Comparison of ENCODE assay signal across 21 mouse cellular contexts in the genomic region with DNA sequence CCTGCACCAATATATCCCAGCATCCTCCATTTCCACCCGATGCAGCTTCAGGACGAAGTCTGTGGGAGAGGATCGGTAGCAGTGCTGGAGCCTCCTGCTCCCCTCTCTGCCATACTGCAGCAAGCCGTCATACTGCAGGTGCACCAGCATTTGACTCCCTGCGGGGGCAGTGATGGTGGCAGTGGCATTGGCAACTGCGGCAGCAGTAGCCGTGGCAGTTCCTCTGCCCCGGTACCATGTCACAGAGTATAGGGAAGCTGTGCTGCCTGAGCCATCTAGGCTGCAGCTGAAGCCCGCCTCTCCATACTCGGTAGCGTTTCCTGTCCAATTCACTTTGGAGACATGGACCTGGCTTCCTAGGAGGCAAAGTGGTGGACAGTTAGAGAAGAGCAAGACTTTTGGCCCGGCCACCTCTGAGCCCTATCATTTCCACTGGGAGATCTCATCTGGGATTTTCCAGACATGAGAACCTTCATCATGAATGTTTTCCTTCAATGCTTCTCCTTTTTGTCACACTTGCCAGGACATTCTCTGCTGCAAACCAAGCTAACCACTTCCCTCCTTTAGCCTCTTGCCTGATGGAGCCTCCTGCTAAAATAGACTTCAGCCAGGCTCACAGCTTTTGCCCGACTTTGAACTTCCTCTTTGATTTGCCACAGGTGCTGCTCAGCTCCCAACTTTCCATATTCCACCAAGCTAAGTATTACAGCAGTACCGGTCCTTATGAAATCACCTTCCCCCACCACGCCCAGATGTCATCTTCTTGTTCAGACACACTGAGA. TPM values are rescaled to one million over a fixed set of nuclear protein-coding genes. Genes with fewer than 3 reads are reported as not detected.
DNase-seq lines count a peak whose midpoint lies in the region; ATAC-seq and TF ChIP-seq lines count a peak whose summit lies in the region.
"Had no signal": no experiment of that assay in that cellular context is flagged by ENCODE, and none has a peak within 500 bp of the region (broad histone marks: within the 10 kb centered on the region; RNA-seq: fewer than 3 reads in every experiment).

No protein-coding gene starts in this region.

- no peak for TF ChIP-seq EP300 in liver, postnatal 0 days (IDR thresholded peaks at IDR 0.05; ENCODE audit: low read depth)

- no peaks in the 10 kb centered on the region for H3K4me1 ChIP-seq in liver, postnatal 0 days (ENCODE audit: insufficient read depth)
- 0 out of 2 replicates have a peak, but pooled peaks cover 3% of the 10 kb centered on the region for H3K4me1 ChIP-seq in liver, embryonic 12.5 days
- H3K4me1 ChIP-seq: midbrain, embryonic 12.5 days; neural tube, embryonic 13.5 days had no signal

- no peaks in the 10 kb centered on the region for H3K27me3 ChIP-seq in liver, postnatal 0 days (ENCODE audit: insufficient read depth, low read length)
- no peaks in the 10 kb centered on the region for H3K27me3 ChIP-seq in liver, embryonic 12.5 days (replicated peaks)
- H3K27me3 ChIP-seq in splenic B cell, adult 2 months (ENCODE audit: control insufficient read depth, insufficient read depth, low read length, poor library complexity, severe bottlenecking), result no peaks in the 10 kb centered on the region
- H3K27me3 ChIP-seq: heart, embryonic 13.5 days; midbrain, embryonic 12.5 days; neural tube, embryonic 13.5 days had no signal

- H3K27ac ChIP-seq in liver, postnatal 0 days (ENCODE audit: low read depth), result no peak overlapping the region
- no peak overlapping the region for H3K27ac ChIP-seq in liver, embryonic 12.5 days
- H3K27ac ChIP-seq: gastrocnemius, adult 2 months; heart, embryonic 13.5 days; hindbrain, postnatal 0 days; limb, embryonic 10.5 days; midbrain, embryonic 12.5 days; neural tube, embryonic 13.5 days had no signal

- no peaks in the 10 kb centered on the region for H3K36me3 ChIP-seq in liver, postnatal 0 days (replicated peaks; ENCODE audit: insufficient read depth, low read length)
- no peaks in the 10 kb centered on the region for H3K36me3 ChIP-seq in liver, embryonic 12.5 days
- no peaks in the 10 kb centered on the region for H3K36me3 ChIP-seq in splenic B cell, adult 2 months (ENCODE audit: control insufficient read depth, insufficient read depth, low read length, poor library complexity, severe bottlenecking)
- H3K36me3 ChIP-seq: limb, embryonic 10.5 days; midbrain, embryonic 12.5 days; neural tube, embryonic 13.5 days had no signal

- intact Hi-C loops in left cerebral cortex, postnatal 25 days (cut with DNase I), result no loop called here

- WGBS in liver, postnatal 0 days (ENCODE audit: insufficient replicate concordance), result 39% methylated on average over 15 of the region's 15 CpGs
- 36% methylated on average over 15 of the region's 15 CpGs for WGBS in liver, embryonic 12.5 days (ENCODE audit: insufficient replicate concordance)

- 0 out of 2 replicates have a peak, but pooled peaks have one; percentile 8 for TF ChIP-seq CTCF in liver, postnatal 0 days (IDR thresholded peaks at IDR 0.05; ENCODE audit: low read depth)

- H3K9ac ChIP-seq in liver, postnatal 0 days (replicated peaks), result no peak overlapping the region
- no peak overlapping the region for H3K9ac ChIP-seq in liver, embryonic 12.5 days
- H3K9ac ChIP-seq: heart, embryonic 13.5 days; midbrain, embryonic 12.5 days; neural tube, embryonic 13.5 days had no signal

- ATAC-seq in liver, postnatal 0 days, result no peak
- no peak for ATAC-seq in liver, embryonic 12.5 days
- peak; percentile 75 to 85 for ATAC-seq in hematopoietic stem cell, adult 5-6 weeks (replicated peaks in 1 of 2; ENCODE audit: insufficient read depth in 1 of 2, low FRiP score in 2 of 2, low TSS enrichment in 1 of 2, low read depth in 1 of 2, poor library complexity in 2 of 2, severe bottlenecking in 2 of 2)
- no peak for ATAC-seq in erythroblast, adult 5-6 weeks (replicated peaks; ENCODE audit: low FRiP score, poor library complexity, severe bottlenecking)
- ATAC-seq: hindbrain, postnatal 0 days had no signal

- H3K4me3 ChIP-seq in liver, postnatal 0 days (ENCODE audit: low read depth, low read length), result no peak overlapping the region
- no peak overlapping the region for H3K4me3 ChIP-seq in liver, embryonic 12.5 days
- H3K4me3 ChIP-seq: gastrocnemius, adult 2 months; heart, embryonic 13.5 days; limb, embryonic 10.5 days; midbrain, embryonic 12.5 days; neural tube, embryonic 13.5 days had no signal

- no peak for DNase-seq in liver, postnatal 0 days
- peak; percentile 53 for DNase-seq in thymus, postnatal 4 days
- DNase-seq in thymus, postnatal 25 days, result no peak
- DNase-seq in splenic B cell, adult 2 months (ENCODE audit: low read depth, low spot score), result peak; percentile 18
- no peak for DNase-seq in left cerebral cortex, postnatal 25 days (ENCODE audit: low spot score in 2 of 2)
- DNase-seq: adrenal gland, postnatal 10 days; B cell, adult 2 months; cerebellum, adult 18-20 months; cerebellum, postnatal 25 days; gastrocnemius, adult 2 months; kidney, adult 2 months; kidney, postnatal 10 days had no signal

- H3K4me2 ChIP-seq in liver, postnatal 0 days (ENCODE audit: low read depth, low read length), result no peak overlapping the region
- no peak overlapping the region for H3K4me2 ChIP-seq in liver, embryonic 12.5 days
- H3K4me2 ChIP-seq: heart, embryonic 13.5 days; liver, embryonic 11.5 days; midbrain, embryonic 12.5 days; neural tube, embryonic 13.5 days had no signal

- no peaks in the 10 kb centered on the region for H3K9me3 ChIP-seq in liver, postnatal 0 days (ENCODE audit: low read length)
- no peaks in the 10 kb centered on the region for H3K9me3 ChIP-seq in liver, embryonic 12.5 days (replicated peaks)
- H3K9me3 ChIP-seq: heart, embryonic 13.5 days; limb, embryonic 10.5 days; midbrain, embryonic 12.5 days; neural tube, embryonic 13.5 days had no signal

RNA-seq across cellular contexts. Expression of a gene that starts 25.6 kb away (rescaled TPM):
- polyA plus RNA-seq in liver, postnatal 0 days (2015; fragmentation: Nextera tagmentation; extraction: Ambion mirVana), result 0.09 and 0.12 TPM in 2 replicates
- 0.04 and 0.08 TPM in 2 replicates for polyA plus RNA-seq in liver, embryonic 12.5 days (2016; fragmentation: Nextera tagmentation; extraction: Ambion mirVana)
- total RNA-seq in hematopoietic stem cell, adult 5-6 weeks (2017), result 0.79 and 2.4 TPM in 2 replicates
- total RNA-seq in erythroblast, adult 5-6 weeks (2015; ENCODE audit: low replicate concordance), result 0.19 and 0.42 TPM in 2 replicates
- total RNA-seq in erythroblast, adult 5-6 weeks (2017; ENCODE audit: low replicate concordance), result 1.8 and 2.0 TPM in 2 replicates
- under 1 TPM; 0.25 to 0.41 TPM for total RNA-seq in left cerebral cortex, postnatal 25 days (2021)
- polyA plus RNA-seq: liver, embryonic 11.5 days; midbrain, embryonic 12.5 days had no signal

RNA-seq across cellular contexts. Expression of a gene that starts 34.3 kb away (rescaled TPM):
- 2.6 and 3.3 TPM in 2 replicates for polyA plus RNA-seq in liver, postnatal 0 days (2015; fragmentation: Nextera tagmentation; extraction: Ambion mirVana)
- polyA plus RNA-seq in liver, embryonic 12.5 days (2016; fragmentation: Nextera tagmentation; extraction: Ambion mirVana), result 13.8 and 13.9 TPM in 2 replicates
- total RNA-seq in hematopoietic stem cell, adult 5-6 weeks (2017), result 24.2 and 24.5 TPM in 2 replicates
- total RNA-seq in erythroblast, adult 5-6 weeks (2015; ENCODE audit: low replicate concordance), result 5.8 and 9.4 TPM in 2 replicates
- 12.4 and 14.2 TPM in 2 replicates for total RNA-seq in erythroblast, adult 5-6 weeks (2017; ENCODE audit: low replicate concordance)
- total RNA-seq in left cerebral cortex, postnatal 25 days (2021), result 1 to 10 TPM in 1 of 2 experiments, under 1 TPM in 1; 0.96 to 1.5 TPM

Comparison
In these comparisons a context has a peak if more than half of its experiments do, and no peak if none do; other contexts are left out.
1. DNase-seq: peak in thymus, postnatal 4 days (single experiment) and splenic B cell, adult 2 months (single experiment); none in liver, postnatal 0 days (single experiment), thymus, postnatal 25 days (single experiment) and left cerebral cortex, postnatal 25 days (0 of 2).
2. ATAC-seq: peak in hematopoietic stem cell, adult 5-6 weeks (2 of 2); none in liver, postnatal 0 days (single experiment), liver, embryonic 12.5 days (single experiment) and erythroblast, adult 5-6 weeks (single experiment).